Mouse (Mus musculus) ovary, postnatal 10 days (tissue): ENCODE data around the gene Fam161b.
A peak's percentile ranks its signal among the peaks of the same experiment; 100 is the strongest.

Experiments
- DNase-seq: peaks from one replicate; pipeline ENCODE4 v3.0.0; 2022; ENCODE audit warnings: low spot score

Gene Fam161b

GRCm38 (mm10) chr12:84361555-84362489, at the start of gene Fam161b, which contains the start of gene Coq6:
Gene Fam161b (minus strand): TSS chr12:84361833.
Gene Coq6 (plus strand): TSS chr12:84361657.
- peak; percentile 77 for DNase-seq

GRCm38 (mm10) chr12:84408819-84409507, 47.3 kb upstream of the Fam161b start, which contains the start of the genes Entpd5 and Bbof1:
Gene Entpd5 (minus strand): TSS chr12:84409029.
Gene Bbof1 (plus strand): TSS chr12:84409071.
- DNase-seq: peak; percentile 84

- no peak for DNase-seq
Measured at GRCm38 (mm10) chr12:84407874-84408818, 46.5 kb upstream of the Fam161b start.

DNA sequence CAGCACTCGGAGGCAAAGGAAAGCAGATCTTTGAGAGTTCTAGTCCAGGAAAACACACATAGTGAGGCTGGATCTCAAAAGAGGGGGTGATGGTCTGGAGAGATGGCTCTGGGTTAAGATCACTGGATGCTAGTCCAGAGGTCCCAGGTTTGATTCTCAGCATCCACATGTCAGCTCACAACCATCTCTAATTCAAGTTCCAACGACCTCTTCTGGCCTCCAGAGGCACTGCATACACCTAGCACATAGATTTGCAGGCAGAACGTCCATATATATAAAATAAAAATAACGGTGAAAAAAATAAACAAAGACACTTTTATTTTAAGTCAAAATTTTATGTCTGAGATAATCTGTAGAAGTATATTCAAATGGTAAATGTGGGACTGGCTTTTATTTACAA, 45.6 kb upstream of the Fam161b start:
- no peak for DNase-seq

- DNase-seq: no peak
Measured at GRCm38 (mm10) chr12:84404541-84404940, 42.9 kb upstream of the Fam161b start.

DNA sequence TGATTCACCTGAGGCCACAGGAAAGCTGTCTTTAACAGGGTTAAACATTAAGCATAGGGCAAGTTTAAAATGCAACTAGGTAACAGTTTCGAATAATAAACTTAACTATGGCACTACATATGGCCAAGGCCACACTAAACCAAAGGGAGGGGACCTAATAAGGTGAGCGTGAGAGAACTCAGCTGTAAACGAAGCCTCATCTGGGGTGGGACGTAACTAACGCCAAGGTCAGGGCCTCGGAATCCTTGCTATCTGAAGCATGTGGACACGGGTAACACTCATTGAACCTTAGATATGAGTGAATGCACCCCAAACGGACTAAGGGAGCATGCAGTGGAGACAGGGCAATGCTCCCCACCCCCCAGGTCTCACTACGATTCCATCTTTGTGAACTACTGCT, 41.3 kb upstream of the Fam161b start:
- DNase-seq: no peak

- no peak for DNase-seq
Measured at GRCm38 (mm10) chr12:84400653-84401052, 39.0 kb upstream of the Fam161b start.

DNA sequence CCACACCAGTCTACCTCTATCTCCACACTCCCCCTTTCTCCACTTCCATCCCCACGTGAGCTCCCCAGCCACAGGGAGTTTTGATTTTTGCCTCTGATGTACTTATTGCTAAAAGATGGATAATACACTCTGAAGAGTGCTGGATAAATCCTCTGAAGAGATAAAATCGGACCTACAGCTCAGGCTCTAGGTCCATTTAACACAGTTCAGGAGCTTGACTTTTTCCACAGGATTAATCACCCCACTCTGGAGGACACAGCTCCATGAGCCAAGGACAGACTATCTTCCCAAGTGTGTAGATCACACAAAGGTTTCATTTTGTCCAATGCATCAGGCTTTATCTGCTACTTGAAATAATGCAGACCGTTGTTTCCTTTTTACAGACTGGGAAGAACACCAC, 38.4 kb upstream of the Fam161b start:
- no peak for DNase-seq

DNA sequence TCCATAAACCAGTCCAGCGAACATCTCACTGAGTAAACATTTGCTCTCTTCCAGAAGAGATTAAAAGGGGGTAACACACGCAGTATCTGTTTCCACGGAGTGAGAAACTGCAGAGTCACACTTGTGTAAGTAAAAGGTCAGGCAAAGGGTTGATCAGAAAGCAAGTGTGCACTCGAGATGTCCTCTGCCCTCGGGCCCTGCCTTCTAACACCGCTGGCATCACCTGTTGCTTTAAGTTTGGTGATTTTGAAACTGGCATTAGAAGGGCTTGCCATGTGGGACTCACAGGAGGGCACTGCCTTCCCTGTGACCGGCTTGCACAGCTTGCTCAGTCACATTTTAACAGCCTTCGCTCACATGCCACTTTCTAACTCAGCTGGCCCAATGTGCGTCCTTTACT, 38.0 kb upstream of the Fam161b start:
- DNase-seq: no peak

DNA sequence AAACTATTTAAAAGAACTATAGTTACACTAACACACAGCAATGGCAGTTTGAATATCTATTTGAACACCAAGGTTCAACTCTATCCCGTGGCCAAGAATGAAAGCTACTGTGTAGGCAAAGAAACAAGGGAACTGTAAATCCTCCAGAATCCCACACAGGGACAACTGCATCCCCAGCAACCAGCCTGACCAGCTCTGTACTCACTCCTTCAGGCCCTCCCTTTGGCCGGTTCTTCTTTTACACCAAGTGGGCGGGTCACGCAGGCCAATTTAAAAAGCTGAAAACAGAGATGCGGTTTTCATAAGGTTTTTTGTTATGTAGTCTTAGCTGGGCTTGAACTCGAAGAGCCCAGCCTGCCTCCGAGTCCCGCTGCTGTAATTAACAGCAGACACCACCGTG, 37.5 kb upstream of the Fam161b start:
- no peak for DNase-seq

- no peak for DNase-seq
Measured at GRCm38 (mm10) chr12:84398629-84399028, 37.0 kb upstream of the Fam161b start.

DNA sequence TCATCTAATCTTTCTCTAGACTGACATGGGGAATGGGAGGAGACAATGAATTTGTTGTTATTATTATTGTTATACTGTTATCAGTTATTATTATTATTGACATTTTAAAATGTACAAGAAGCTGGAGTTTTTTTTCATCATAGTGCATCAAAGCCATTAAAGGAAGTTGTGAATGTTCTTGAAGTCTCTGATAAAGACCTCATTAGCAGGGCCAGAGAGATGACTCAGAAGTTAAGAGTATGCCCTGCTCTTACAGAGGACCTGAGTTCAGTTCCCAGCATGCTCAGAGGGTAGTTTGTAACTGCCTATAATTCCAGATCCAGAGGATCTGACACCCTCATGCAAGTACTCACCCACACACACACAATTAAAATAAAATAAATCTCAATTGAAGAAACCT, 36.1 kb upstream of the Fam161b start:
- DNase-seq: no peak

DNA sequence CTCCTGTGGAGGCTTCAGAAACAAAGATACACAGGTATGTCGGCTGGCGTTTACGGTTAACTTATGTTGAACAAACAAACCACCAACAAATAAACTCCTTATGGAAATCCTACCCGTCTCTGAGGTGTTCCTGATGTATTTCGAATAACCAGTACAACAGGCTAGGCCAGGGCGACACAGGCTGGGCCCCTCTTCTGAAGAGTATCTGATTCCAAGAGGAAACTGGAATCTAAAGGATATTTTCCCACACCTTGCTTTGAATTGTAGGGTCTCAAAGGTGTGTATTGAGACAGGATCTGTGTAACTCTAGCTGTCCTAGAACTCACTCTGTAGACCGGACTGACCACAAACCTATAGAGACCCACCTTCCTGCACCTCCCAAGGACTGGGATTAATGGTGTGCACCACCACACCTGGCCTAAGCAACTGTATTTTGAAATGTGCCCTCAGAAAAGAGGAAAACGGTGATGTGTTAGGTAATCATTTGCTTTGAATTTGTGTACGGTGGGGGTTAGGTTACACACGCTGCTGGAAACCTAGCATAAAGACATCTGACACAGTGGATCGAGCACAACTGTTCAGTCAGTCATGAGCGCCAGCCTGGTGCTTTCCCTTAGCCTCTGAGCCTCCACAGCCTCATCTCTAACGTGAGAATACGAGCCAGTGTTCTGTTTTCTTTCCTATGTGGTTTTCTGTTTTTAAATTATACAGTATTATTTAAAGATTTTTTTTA, 35.5 kb upstream of the Fam161b start:
- DNase-seq: no peak

DNA sequence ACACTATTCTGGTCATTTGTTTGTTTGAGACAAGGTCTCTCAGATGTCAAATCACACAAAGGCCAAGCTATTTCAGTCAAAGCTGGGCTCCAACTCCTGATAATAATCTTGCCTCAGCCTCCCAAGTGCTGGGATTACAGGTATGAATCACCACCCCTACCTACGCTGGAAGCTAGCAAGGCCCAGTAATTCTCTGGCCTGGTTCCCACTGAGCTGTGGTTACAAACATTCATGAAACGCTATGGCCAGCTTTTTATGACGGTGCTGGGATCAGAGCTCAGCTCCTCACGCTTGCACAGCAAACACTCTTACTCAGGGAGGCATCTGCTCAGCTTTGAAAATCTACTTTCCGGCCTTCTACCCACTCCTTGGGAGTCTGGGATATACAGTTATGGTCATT, 32.2 kb upstream of the Fam161b start:
- DNase-seq: no peak

- DNase-seq: no peak
Measured at GRCm38 (mm10) chr12:84392681-84393080, 31.0 kb upstream of the Fam161b start.

DNA sequence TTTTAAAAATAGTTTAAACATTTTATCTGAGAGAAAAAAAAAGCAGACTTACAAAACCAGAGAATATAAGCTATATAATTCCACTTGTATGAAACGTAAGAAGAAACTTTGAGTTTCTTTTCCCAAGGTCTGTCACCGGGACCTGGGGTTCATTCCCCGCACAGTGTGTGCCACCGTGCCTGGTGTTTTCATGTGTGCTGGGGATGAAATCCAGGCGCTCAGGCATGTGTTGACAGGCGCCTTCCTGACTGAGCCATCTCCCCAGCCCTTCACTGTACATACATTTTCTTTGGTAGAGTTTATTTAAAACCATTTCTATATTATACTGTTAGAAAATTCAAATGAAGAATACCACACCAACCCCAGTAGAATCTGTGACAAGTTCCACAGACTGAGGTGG, 28.7 kb upstream of the Fam161b start:
- no peak for DNase-seq

GRCm38 (mm10) chr12:84388774-84389400, 27.3 kb upstream of the Fam161b start:
- no peak for DNase-seq

DNA sequence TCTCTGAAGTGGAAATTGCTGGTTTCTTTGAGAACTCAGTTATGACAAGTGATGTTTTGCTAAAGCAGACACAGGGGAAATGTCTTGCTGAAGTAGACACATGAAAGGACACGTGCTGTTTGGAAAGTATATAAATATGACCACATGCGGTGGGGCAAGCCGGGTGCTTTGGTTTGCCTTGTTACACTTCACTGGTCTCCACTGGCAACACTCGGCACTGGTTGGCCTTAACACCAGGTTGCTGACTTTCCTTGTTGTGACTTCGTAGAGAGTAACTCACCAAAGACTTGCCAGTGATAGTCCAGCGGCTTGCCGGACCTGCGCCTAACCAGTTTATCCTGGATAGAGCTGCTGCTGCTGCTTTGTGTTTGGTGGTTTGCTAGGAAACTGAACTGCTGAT, 26.5 kb upstream of the Fam161b start:
- no peak for DNase-seq

- DNase-seq: no peak
Measured at GRCm38 (mm10) chr12:84385408-84385807, 23.8 kb upstream of the Fam161b start.

DNA sequence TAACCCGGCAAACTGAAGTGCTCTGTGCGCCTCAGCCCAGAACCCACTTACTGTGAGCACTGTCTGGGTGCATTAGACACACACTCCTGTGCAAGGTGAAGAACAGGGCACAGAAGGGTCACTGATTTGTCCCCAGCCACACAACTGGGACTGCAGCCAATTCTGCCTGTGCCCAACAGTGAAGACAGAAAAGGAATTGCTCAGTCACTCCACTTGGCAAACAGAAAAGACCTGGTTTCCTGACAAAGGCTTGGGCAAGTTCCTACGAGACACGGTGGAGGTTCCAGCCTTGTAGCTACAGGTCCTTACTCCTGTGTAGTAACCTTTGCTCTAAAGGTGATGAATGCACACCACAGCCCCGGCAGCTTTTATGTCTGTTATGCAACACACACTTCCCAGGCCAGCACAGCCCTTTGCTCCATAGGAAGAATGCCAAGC, 23.0 kb upstream of the Fam161b start:
- DNase-seq: no peak

- no peak for DNase-seq
Measured at GRCm38 (mm10) chr12:84382369-84382768, 20.7 kb upstream of the Fam161b start.
